Mouse (Mus musculus) neural tube, embryonic 14.5 days (tissue): ENCODE measurements around the gene Foxred1. TPM values are rescaled to one million over a fixed set of nuclear protein-coding genes. Genes with fewer than 3 reads are reported as not detected.

Source experiments
- ATAC-seq: fragments of 200-750 bp; cut with Nextera tagmentation; 2 replicates; pipeline ENCODE4 v1.8.0; 2017; ENCODE audit warnings: low read depth, mild to moderate bottlenecking, moderate TSS enrichment, moderate library complexity
- H3K27ac ChIP-seq: fragments of 300-500 bp; sonication (generic); 2 replicates; pipeline ENCODE4 v1.5.1; 2014; ENCODE audit warnings: low read depth, mild to moderate bottlenecking, control low read depth, low read length, moderate library complexity, mixed read lengths
- H3K27me3 ChIP-seq: fragments of 300-500 bp; sonication (generic); 2 replicates; pipeline ENCODE4 v1.6.1; 2014; ENCODE audit warnings: low read length; ENCODE audit not compliant: control insufficient read depth, insufficient read depth
- H3K36me3 ChIP-seq: fragments of 300-500 bp; sonication (generic); 2 replicates; pipeline ENCODE4 v1.6.1; 2014; ENCODE audit warnings: low read length, mixed read lengths; ENCODE audit not compliant: control insufficient read depth, insufficient read depth
- H3K4me1 ChIP-seq: fragments of 300-500 bp; sonication (generic); 2 replicates; pipeline ENCODE4 v1.6.1; 2014; ENCODE audit warnings: low read length; ENCODE audit not compliant: control insufficient read depth, insufficient read depth
- H3K4me2 ChIP-seq: fragments of 300-500 bp; sonication (generic); 2 replicates; pipeline ENCODE4 v1.6.1; 2014; ENCODE audit warnings: mild to moderate bottlenecking, low read depth, low read length, control low read depth
- H3K4me3 ChIP-seq: fragments of 300-500 bp; sonication (generic); 2 replicates; pipeline ENCODE4 v1.5.1; 2014; ENCODE audit warnings: low read depth, low read length, control low read depth, mixed read lengths
- H3K9ac ChIP-seq: fragments of 300-500 bp; sonication (generic); replicated peaks from 2 replicates; pipeline ENCODE4 v1.6.1; 2014; ENCODE audit warnings: low read depth, mild to moderate bottlenecking, control low read depth, low read length, mixed read lengths
- H3K9me3 ChIP-seq: fragments of 300-500 bp; sonication (generic); 2 replicates; pipeline ENCODE4 v1.6.1; 2016; ENCODE audit warnings: low read length; ENCODE audit not compliant: control insufficient read depth
- WGBS: fragments of 180-500 bp; shearing (Covaris S2); extraction: QIAGEN DNeasy Blood & Tissue Kit; methylation state at CpG from one replicate; pipeline ENCODE4 v1.1.7; 2014; 5-methylcytosine and 5-hydroxymethylcytosine counted together
- polyA plus RNA-seq: library from polyadenylated mRNA; unstranded; fragments of >200 nt; fragmentation: Nextera tagmentation; extraction: Ambion mirVana; gene quantifications from 2 replicates; pipeline ENCODE4 v1.2.1, GENCODE M21; 2014

The Foxred1 gene
- polyA plus RNA-seq, 1 experiment from 2014 or later, result 39.3 TPM

DNA sequence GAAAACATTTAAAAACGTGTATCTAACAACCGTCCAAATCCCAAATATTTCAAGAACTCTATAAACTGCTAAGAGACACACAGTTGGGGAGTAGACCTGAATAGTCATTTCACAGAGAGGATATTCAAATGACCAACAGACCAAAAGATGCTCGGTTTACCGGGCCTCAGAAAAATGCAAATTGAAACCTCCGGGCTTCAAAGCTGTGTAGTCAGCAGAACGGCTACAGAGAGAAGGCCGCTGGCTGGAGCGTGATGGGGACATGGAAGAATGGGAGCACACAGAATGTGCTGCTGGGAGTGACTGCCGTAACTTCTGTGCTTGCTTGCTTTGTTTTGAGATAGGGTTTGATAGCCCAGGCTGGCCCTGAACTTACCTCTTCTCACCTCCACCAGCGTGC, 12.5 kb downstream of the Foxred1 start:
- no peak overlapping the region for H3K27ac ChIP-seq
- no peak overlapping the region for H3K4me2 ChIP-seq
- no peak overlapping the region for H3K9ac ChIP-seq
- no peak overlapping the region for H3K4me3 ChIP-seq
- H3K27me3 ChIP-seq, result no peaks in the 10 kb centered on the region
- no peaks in the 10 kb centered on the region for H3K36me3 ChIP-seq
- peaks cover 11% of the 10 kb centered on the region for H3K4me1 ChIP-seq
- no peaks in the 10 kb centered on the region for H3K9me3 ChIP-seq
- ATAC-seq, result no peak
- WGBS, result 78% methylated on average over 10 of the region's 10 CpGs

DNA sequence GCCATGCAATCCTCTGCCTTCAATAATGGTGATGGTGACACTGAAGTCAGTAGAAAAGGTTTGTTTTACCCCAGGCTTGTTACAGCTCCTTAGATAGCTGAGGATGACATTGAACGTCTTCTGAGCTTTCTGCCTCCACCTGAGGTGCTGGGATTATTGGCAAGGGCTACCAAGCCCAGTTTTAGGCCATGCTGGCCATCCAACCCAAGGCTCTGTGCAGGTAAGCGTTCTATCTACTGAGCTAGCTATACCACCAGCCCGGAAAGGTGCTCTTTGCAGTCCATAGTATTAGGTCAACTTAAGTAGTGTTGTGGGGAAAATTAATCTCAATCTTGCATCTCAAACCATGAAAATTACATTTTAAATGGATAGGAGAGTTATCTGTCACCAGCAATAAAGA, 13.2 kb downstream of the Foxred1 start:
- Histone ChIP-seq H3K4me2 (no peak overlapping the region), H3K36me3 (no peaks in the 10 kb centered on the region), H3K9ac (no peak overlapping the region), H3K27me3 (no peaks in the 10 kb centered on the region), H3K27ac (no peak overlapping the region), H3K4me3 (no peak overlapping the region), H3K4me1 (peaks cover 11% of the 10 kb centered on the region), H3K9me3 (no peaks in the 10 kb centered on the region)
- ATAC-seq, result no peak
- WGBS, result 97% methylated on average over 3 of the region's 3 CpGs

DNA sequence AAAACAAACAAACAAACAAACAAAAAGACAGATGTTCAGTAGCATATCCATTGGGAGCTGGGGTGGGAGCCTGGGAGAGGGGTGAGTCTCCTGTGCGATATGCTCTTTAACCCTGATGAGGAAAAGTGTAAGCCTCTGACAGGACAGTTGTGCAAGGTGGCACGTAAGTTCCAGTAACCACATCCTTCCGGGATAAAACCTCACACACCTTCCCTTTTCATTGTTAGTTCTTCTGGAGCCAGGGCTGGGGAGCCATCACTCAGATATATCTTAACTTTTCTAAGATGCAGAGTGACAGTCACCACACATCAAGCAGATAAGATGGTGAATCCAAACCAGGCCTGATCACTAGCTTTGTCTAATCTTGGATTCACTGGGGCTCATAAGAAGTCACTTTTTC, 16.8 kb downstream of the Foxred1 start:
- WGBS, result 97% methylated on average over 3 of the region's 3 CpGs
- Histone ChIP-seq H3K27ac (no peak overlapping the region), H3K27me3 (no peaks in the 10 kb centered on the region), H3K4me1 (no peaks in the 10 kb centered on the region), H3K4me3 (no peak overlapping the region), H3K36me3 (no peaks in the 10 kb centered on the region), H3K9me3 (no peaks in the 10 kb centered on the region), H3K9ac (no peak overlapping the region), H3K4me2 (no peak overlapping the region)
- ATAC-seq, result no peak

- Histone ChIP-seq H3K4me3 (no peak overlapping the region), H3K27ac (no peak overlapping the region), H3K27me3 (no peaks in the 10 kb centered on the region), H3K36me3 (no peaks in the 10 kb centered on the region), H3K9ac (no peak overlapping the region), H3K9me3 (no peaks in the 10 kb centered on the region), H3K4me1 (no peaks in the 10 kb centered on the region), H3K4me2 (no peak overlapping the region)
- WGBS, result 82% methylated on average over 11 of the region's 11 CpGs
- no peak for ATAC-seq
These were observed 17.8 kb downstream of the Foxred1 start for GRCm38 (mm10) chr9:35192983-35193542.

DNA sequence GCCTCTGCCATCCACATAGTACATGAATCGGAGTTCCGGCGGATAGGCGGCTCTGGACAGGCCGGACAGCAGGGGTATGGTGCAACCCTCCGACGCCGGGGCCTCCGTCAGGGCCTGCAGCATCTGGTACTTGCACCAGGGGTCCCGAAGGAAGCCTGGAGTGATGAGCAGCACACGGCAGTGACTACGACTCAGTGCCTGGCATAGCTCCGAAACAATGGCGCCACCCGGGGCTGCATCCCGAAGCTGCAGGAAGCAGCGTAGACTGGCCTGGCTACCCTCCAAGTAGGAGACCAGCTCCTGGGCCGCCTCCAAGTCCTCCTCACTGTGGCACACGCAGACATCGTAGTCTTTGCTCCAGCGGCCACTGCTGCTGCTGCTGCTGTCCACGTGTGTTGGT, 22.2 kb downstream of the Foxred1 start:
- Histone ChIP-seq H3K27me3 (no peaks in the 10 kb centered on the region), H3K4me1 (no peaks in the 10 kb centered on the region), H3K4me2 (no peak overlapping the region), H3K9me3 (no peaks in the 10 kb centered on the region), H3K9ac (no peak overlapping the region), H3K27ac (no peak overlapping the region), H3K4me3 (no peak overlapping the region), H3K36me3 (no peaks in the 10 kb centered on the region)
- WGBS, result 66% methylated on average over 22 of the region's 22 CpGs
- ATAC-seq, result peak; percentile 68; the same call in 1 of the 2 replicates

DNA sequence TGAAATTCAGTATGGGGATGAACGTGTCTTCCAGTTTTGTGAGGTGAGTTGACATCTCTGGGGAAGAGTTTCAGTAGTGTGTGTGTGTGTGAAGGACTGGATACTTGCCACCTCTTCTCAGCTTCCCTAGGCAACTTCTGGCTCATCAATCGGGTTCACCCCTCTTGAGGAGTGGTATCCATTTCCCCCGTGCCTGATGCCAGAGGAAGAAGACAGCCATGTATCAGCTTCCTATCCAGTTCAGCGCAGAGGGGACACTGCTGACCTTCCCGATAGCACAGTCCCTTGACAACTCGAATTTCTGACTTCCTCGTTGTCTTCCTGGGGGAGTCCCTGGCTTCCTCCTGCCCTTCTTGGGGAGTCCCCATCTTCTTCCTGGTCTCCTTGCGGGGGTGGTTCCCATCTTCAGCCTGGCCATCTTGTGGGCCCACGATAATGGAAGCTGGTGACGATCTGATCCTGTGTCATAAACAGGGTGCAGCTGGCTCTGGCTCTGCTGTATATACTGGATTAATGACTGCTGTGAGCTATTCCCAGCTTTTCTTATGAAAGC, 23.4 kb downstream of the Foxred1 start:
- Histone ChIP-seq H3K9me3 (no peaks in the 10 kb centered on the region), H3K27ac (no peak overlapping the region), H3K4me1 (no peaks in the 10 kb centered on the region), H3K36me3 (no peaks in the 10 kb centered on the region), H3K4me3 (no peak overlapping the region), H3K27me3 (no peaks in the 10 kb centered on the region), H3K4me2 (no peak overlapping the region), H3K9ac (no peak overlapping the region)
- ATAC-seq, result no peak
- WGBS, result 90% methylated on average over 10 of the region's 10 CpGs

DNA sequence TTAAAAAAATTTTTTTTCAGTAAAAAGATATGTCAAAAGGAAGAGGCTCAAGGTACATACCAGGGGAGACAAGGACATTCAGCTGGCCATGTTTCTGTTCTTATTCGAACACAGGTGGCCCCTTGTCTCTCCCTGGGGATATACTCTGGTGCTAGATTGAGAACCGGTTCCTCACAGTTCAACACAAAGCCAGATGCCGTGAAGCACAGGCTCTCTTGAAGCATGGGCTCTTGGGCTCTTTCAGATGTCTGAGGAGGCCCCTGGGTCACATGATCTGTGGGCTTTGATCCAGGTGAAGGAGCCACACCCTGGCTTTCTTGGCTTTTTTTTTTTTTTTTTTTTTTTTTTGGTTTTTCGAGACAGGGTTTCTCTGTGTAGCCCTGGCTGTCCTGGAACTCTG, 24.4 kb downstream of the Foxred1 start:
- no peaks in the 10 kb centered on the region for H3K9me3 ChIP-seq
- no peak overlapping the region for H3K4me2 ChIP-seq
- H3K4me1 ChIP-seq, result no peaks in the 10 kb centered on the region
- 82% methylated on average over 4 of the region's 4 CpGs for WGBS
- H3K36me3 ChIP-seq, result no peaks in the 10 kb centered on the region
- no peak overlapping the region for H3K4me3 ChIP-seq
- H3K27me3 ChIP-seq, result no peaks in the 10 kb centered on the region
- H3K9ac ChIP-seq, result no peak overlapping the region
- ATAC-seq, result no peak
- H3K27ac ChIP-seq, result no peak overlapping the region

DNA sequence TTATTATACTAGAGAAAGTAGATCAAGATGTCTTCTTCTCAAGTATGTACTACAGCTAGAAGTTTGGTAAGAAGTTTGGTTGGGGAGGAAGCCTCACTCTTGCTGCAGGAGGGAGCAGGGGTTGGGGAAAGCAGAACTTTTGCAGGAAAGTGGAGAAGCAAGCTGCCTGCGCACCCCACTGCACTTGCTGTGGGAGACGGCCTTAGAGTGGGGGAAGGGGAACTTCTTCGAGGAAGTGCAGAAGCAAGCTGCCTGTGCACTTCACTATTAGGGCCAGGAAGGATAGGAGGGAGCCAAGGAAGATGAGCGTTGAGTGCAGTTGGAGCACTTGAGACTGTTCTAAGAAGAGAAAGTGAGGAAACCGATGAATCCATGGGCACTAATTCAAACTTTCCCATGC, 27.5 kb downstream of the Foxred1 start:
- Histone ChIP-seq H3K4me3 (no peak overlapping the region), H3K27me3 (no peaks in the 10 kb centered on the region), H3K4me1 (no peaks in the 10 kb centered on the region), H3K4me2 (no peak overlapping the region), H3K9ac (no peak overlapping the region), H3K36me3 (no peaks in the 10 kb centered on the region), H3K27ac (no peak overlapping the region), H3K9me3 (no peaks in the 10 kb centered on the region)
- 76% methylated on average over 5 of the region's 5 CpGs for WGBS
- no peak for ATAC-seq

DNA sequence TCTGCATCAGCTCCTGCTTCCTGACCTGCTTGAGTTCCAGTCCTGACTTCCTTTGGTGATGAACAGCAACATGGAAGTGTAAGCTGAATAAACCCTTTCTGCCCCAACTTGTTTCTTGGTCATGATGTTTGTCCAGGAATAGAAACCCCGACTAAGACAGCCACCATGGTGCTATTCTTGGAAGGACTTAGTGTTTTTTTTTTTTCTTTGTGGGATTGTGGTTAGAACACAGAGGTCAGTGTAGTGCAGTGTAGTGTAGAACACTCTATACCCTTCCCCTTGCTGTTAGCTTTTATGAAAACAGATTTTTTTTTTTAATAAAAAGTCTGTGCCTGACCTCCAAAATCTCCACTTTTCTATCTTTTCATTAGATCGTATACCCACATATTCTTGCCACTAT, 28.0 kb downstream of the Foxred1 start:
- 92% methylated on average over 2 of the region's 2 CpGs for WGBS
- H3K4me2 ChIP-seq, result no peak overlapping the region
- H3K27ac ChIP-seq, result no peak overlapping the region
- no peaks in the 10 kb centered on the region for H3K36me3 ChIP-seq
- no peaks in the 10 kb centered on the region for H3K27me3 ChIP-seq
- H3K9me3 ChIP-seq, result no peaks in the 10 kb centered on the region
- no peak overlapping the region for H3K9ac ChIP-seq
- ATAC-seq, result no peak
- H3K4me3 ChIP-seq, result no peak overlapping the region
- no peaks in the 10 kb centered on the region for H3K4me1 ChIP-seq
